In the genomic region with DNA sequence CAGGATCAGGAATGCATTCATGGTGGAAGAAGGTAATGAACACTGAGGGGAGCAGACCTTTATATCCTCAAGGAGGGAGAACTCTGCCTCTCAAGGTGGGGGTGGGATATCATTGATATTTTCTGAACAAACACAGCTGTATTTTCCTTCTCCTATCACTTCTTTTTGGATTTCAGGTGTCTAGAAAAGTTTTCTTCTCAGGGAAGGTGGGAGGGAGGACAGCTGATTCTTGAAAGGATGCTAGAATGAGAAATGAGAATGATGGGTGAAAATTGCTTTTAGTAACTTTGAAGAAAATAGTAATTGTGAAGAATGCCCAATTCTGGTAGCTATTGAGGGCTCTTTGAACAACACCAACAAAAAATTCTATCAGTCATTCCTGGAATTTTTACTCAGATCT, we compare ENCODE assay signal across 17 mouse cellular contexts. TPM values are rescaled to one million over a fixed set of nuclear protein-coding genes. Genes with fewer than 3 reads are reported as not detected.
"Had no signal": no experiment of that assay in that cellular context is flagged by ENCODE, and none has a peak within 500 bp of the region (broad histone marks: within the 10 kb centered on the region; RNA-seq: fewer than 3 reads in every experiment).

A gene (minus strand): TSS at position 101 of the 400 bp plus-strand sequence.

RNA-seq across cellular contexts. Expression of the gene that starts here (rescaled TPM):
- polyA plus RNA-seq: cerebellum, adult 2 months; embryonic facial prominence, embryonic 10.5 days; embryonic facial prominence, embryonic 11.5 days; embryonic facial prominence, embryonic 13.5 days; embryonic facial prominence, embryonic 14.5 days; embryonic facial prominence, embryonic 15.5 days; erythroblast, embryonic 14.5 days; forebrain, embryonic 10.5 days; forebrain, embryonic 11.5 days; forebrain, embryonic 12.5 days; forebrain, embryonic 13.5 days; forebrain, embryonic 14.5 days; forebrain, embryonic 15.5 days; forebrain, embryonic 16.5 days; forebrain, postnatal 0 days; gonadal fat pad, adult 2 months; heart, adult 2 months had no signal
